Mouse (Mus musculus) intestine, embryonic 14.5 days (tissue): ENCODE measurements around the gene Dhrs1. TPM values are rescaled to one million over a fixed set of nuclear protein-coding genes. Genes with fewer than 3 reads are reported as not detected.

Experiments used
- ATAC-seq: fragments of 200-750 bp; cut with Nextera tagmentation; replicated peaks from 2 replicates; pipeline ENCODE4 v1.8.0; 2017; ENCODE audit warnings: low read depth, moderate number of reproducible peaks, moderate TSS enrichment, moderate library complexity; ENCODE audit not compliant: low FRiP score, low TSS enrichment
- DNase-seq: peaks from one replicate; pipeline ENCODE4 v3.0.0-alpha.2; 2018; ENCODE audit warnings: low spot score
- H3K27ac ChIP-seq: fragments of 300-500 bp; sonication (generic); 2 replicates; pipeline ENCODE4 v1.5.1; 2014; ENCODE audit warnings: low read depth, mild to moderate bottlenecking, control low read depth
- H3K27me3 ChIP-seq: fragments of 300-500 bp; sonication (generic); replicated peaks from 2 replicates; pipeline ENCODE4 v1.6.1; 2014; ENCODE audit warnings: low read length, control low read depth; ENCODE audit not compliant: control insufficient read depth, insufficient read depth
- H3K36me3 ChIP-seq: fragments of 300-500 bp; sonication (generic); 2 replicates; pipeline ENCODE4 v1.6.1; 2014; ENCODE audit warnings: low read length, control low read depth; ENCODE audit not compliant: control insufficient read depth, insufficient read depth
- H3K4me1 ChIP-seq: fragments of 300-500 bp; sonication (generic); replicated peaks from 2 replicates; pipeline ENCODE4 v1.6.1; 2014; ENCODE audit warnings: low read length, control low read depth, mixed read lengths; ENCODE audit not compliant: control insufficient read depth, insufficient read depth
- H3K4me2 ChIP-seq: fragments of 300-500 bp; sonication (generic); 2 replicates; pipeline ENCODE4 v1.6.1; 2014; ENCODE audit warnings: low read length
- H3K4me3 ChIP-seq: fragments of 300-500 bp; sonication (generic); 2 replicates; pipeline ENCODE4 v1.5.1; 2014; ENCODE audit warnings: low read depth, low read length, control low read depth, mixed read lengths
- H3K9ac ChIP-seq: fragments of 300-500 bp; sonication (generic); 2 replicates; pipeline ENCODE4 v1.6.1; 2014; ENCODE audit warnings: mild to moderate bottlenecking, low read length
- H3K9me3 ChIP-seq: fragments of 300-500 bp; sonication (generic); 2 replicates; pipeline ENCODE4 v1.6.1; 2016; ENCODE audit warnings: low read length, control low read depth; ENCODE audit not compliant: control insufficient read depth
- WGBS: fragments of 180-500 bp; shearing (Covaris S2); extraction: QIAGEN DNeasy Blood & Tissue Kit; methylation state at CpG from one replicate; pipeline ENCODE4 v1.1.7; 2014; 5-methylcytosine and 5-hydroxymethylcytosine counted together
- polyA plus RNA-seq: library from polyadenylated mRNA; unstranded; fragments of >200 nt; fragmentation: Nextera tagmentation; extraction: Ambion mirVana; gene quantifications from 2 replicates; pipeline ENCODE4 v1.2.1, GENCODE M21; 2014

Dhrs1 gene
- polyA plus RNA-seq, 1 experiment from 2014 or later = 81.9 TPM

DNA sequence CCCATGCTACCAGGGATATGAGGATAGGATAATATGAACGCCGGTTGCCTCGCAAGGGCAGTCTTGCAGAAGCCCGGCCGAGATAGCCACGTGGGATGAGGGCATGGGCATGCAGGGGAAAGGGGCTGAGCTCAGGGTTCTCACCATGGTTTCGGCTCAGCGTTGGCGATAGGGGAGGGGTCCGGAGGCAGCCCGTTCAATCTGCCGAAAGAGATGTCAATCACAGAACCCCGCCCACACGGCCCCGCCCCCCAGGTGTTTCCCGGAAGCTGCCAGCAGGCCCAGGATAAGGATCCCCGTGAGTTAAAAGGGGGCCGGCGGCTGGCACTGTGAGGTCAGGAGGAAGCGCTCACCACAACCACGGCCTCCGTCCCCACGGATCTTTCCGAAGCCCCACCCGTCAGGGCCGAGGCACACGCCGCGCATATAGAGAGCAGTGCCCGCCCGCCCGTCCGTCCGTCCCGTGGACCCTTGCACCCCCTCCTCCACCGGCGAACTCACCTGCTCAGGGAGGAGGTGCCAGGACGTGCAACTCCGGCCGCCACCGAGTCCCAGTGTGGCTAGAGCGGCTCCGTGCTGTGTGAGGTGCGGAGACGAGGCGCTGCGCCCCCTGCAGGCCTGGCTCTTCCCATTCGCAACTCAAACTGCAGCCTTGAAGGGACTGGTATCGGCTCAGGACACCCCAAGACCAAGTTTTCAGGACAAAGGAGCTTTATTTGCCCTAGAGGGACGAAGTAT, 23.6 kb downstream of the Dhrs1 start, which contains the start of gene Rabggta:
TSS of gene Rabggta (minus strand) at position 564 of the 738 bp plus-strand sequence.
- peak within 1 kb of the TSS; percentile 74 for H3K27ac ChIP-seq
- ATAC-seq (peak; percentile 96), DNase-seq (peak; percentile 98)
- under 1% methylated on average over 50 of the region's 50 CpGs for WGBS
- H3K4me1 ChIP-seq = peaks cover 3% of the 10 kb centered on the region; the same call in 1 of the 2 replicates
- no peaks in the 10 kb centered on the region for H3K27me3 ChIP-seq
- no peaks in the 10 kb centered on the region for H3K9me3 ChIP-seq
- H3K4me2 ChIP-seq = peak within 1 kb of the TSS; percentile 61
- H3K9ac ChIP-seq = peak within 1 kb of the TSS; percentile 73
- peak within 1 kb of the TSS; percentile 83 for H3K4me3 ChIP-seq
- H3K36me3 ChIP-seq = peaks cover 27% of the 10 kb centered on the region

- Histone ChIP-seq H3K36me3 (peaks cover 34% of the 10 kb centered on the region), H3K27ac (no peak overlapping the region), H3K9ac (peak overlapping the region; percentile 73), H3K27me3 (no peaks in the 10 kb centered on the region), H3K4me1 (peaks cover 3% of the 10 kb centered on the region; the same call in 1 of the 2 replicates), H3K9me3 (no peaks in the 10 kb centered on the region), H3K4me3 (peak overlapping the region; percentile 83), H3K4me2 (peak overlapping the region; percentile 61)
- no peak for DNase-seq
- no peak for ATAC-seq
- WGBS = 71% methylated on average over 6 of the region's 6 CpGs
Measured at GRCm38 (mm10) chr14:55721076-55721475, 24.4 kb downstream of the Dhrs1 start.

DNA sequence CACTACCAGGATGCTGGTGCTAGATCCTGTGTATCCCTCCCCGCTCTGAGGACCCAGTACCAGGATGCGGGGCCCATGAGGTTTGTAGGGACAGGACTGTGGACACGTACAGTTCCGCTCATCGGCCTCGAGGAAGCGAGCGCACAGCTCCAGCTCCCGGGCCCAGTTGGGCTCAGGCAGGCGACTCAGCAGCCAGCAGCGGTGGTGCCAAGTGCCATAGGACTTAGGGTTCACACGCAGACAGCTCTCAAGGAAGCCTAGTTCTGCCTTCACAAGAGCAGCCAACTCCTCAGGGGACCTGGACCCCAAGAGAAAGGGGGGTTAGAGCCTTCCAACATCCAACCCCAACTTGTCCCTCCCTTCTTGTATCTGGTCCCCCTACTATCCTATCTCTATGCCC, 24.8 kb downstream of the Dhrs1 start:
- H3K4me3 ChIP-seq = no peak overlapping the region
- no peak overlapping the region for H3K9ac ChIP-seq
- WGBS = 95% methylated on average over 12 of the region's 12 CpGs
- DNase-seq (no peak), ATAC-seq (no peak)
- no peak overlapping the region for H3K27ac ChIP-seq
- H3K36me3 ChIP-seq = peaks cover 36% of the 10 kb centered on the region
- H3K9me3 ChIP-seq = no peaks in the 10 kb centered on the region
- H3K4me1 ChIP-seq = peaks cover 3% of the 10 kb centered on the region; the same call in 1 of the 2 replicates
- H3K4me2 ChIP-seq = no peak overlapping the region
- no peaks in the 10 kb centered on the region for H3K27me3 ChIP-seq

- no peak for ATAC-seq
- WGBS = 85% methylated on average over 6 of the region's 6 CpGs
- Histone ChIP-seq H3K4me3 (no peak overlapping the region), H3K9me3 (no peaks in the 10 kb centered on the region), H3K27ac (no peak overlapping the region), H3K9ac (no peak overlapping the region), H3K36me3 (peaks cover 36% of the 10 kb centered on the region), H3K4me2 (no peak overlapping the region), H3K4me1 (peaks cover 3% of the 10 kb centered on the region; the same call in 1 of the 2 replicates), H3K27me3 (no peaks in the 10 kb centered on the region)
- DNase-seq = no peak
Measured at GRCm38 (mm10) chr14:55719737-55720136, 25.8 kb downstream of the Dhrs1 start.

DNA sequence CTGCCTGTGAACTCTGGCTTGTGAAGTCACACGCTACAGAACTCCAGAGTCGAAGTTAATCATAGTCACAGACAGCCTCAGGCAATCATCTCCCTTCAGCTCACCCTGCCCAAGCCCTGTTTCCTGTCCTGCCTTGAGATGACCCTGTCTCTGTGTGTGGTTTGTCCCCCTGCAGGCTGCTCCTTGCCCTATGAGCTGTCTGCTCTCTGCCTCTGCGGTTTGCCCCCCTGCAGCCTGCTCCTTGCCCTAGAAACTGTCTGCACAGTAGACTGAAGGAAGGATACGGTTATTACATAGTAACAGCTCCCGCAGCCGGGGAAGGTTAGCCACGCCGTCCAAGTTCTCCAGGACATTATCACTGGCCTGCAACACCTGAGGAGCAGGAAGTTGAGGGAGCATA, 28.6 kb downstream of the Dhrs1 start:
- Histone ChIP-seq H3K9me3 (no peaks in the 10 kb centered on the region), H3K27ac (no peak overlapping the region)
- ATAC-seq = no peak

GRCm38 (mm10) chr14:55716271-55716670, 29.2 kb downstream of the Dhrs1 start:
- Histone ChIP-seq H3K27ac (no peak overlapping the region), H3K9ac (no peak overlapping the region), H3K4me1 (peaks cover 9% of the 10 kb centered on the region; the same call in 1 of the 2 replicates), H3K27me3 (peaks cover 8% of the 10 kb centered on the region; the same call in 1 of the 2 replicates), H3K36me3 (peaks cover 36% of the 10 kb centered on the region), H3K4me2 (no peak overlapping the region), H3K4me3 (no peak overlapping the region), H3K9me3 (no peaks in the 10 kb centered on the region)
- WGBS = 92% methylated on average over 6 of the region's 6 CpGs
- DNase-seq = no peak
- no peak for ATAC-seq

More for the DNA sequence above, 28.6 kb downstream of the Dhrs1 start:
- Histone ChIP-seq H3K9ac (no peak overlapping the region), H3K27me3 (peaks cover 8% of the 10 kb centered on the region; the same call in 1 of the 2 replicates), H3K4me2 (no peak overlapping the region), H3K4me3 (no peak overlapping the region), H3K4me1 (peaks cover 9% of the 10 kb centered on the region; the same call in 1 of the 2 replicates), H3K36me3 (peaks cover 36% of the 10 kb centered on the region)
- no peak for DNase-seq
- WGBS = 80% methylated on average over 8 of the region's 8 CpGs

GRCm38 (mm10) chr14:55714893-55715292, 30.6 kb downstream of the Dhrs1 start:
- DNase-seq (no peak), ATAC-seq (0 out of 2 replicates have a peak, but pooled peaks have one; percentile 6)
- H3K4me3 ChIP-seq = no peak overlapping the region
- H3K9ac ChIP-seq = no peak overlapping the region
- H3K4me1 ChIP-seq = peaks cover 9% of the 10 kb centered on the region; the same call in 1 of the 2 replicates
- WGBS = 35% methylated on average over 6 of the region's 6 CpGs
- H3K27me3 ChIP-seq = peaks cover 8% of the 10 kb centered on the region; the same call in 1 of the 2 replicates
- H3K27ac ChIP-seq = no peak overlapping the region
- peaks cover 36% of the 10 kb centered on the region for H3K36me3 ChIP-seq
- H3K4me2 ChIP-seq = no peak overlapping the region
- no peaks in the 10 kb centered on the region for H3K9me3 ChIP-seq

DNA sequence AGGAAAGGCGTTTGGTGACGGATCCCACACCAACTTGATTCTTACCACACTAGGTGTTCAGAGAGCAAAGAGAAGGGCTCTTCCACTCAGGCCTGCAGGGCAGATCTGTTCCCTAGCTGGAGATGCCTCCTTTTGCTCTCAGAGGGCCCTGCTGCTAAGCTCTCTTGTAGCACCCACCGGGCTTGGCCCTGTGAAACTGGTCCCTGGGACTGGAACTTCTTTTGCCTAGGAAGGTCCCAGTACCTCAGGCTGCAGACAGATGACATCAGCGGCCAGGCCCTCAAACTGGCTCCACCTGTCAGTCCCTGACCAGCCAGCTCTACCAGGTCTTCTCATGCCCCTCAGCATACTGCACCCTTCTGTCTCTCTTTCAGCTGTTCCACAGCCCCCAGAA, 31.8 kb downstream of the Dhrs1 start, which contains the start of gene Tgm1:
TSS of gene Tgm1 (minus strand) at position 198 of the 394 bp plus-strand sequence.
- H3K4me2 ChIP-seq = peak within 1 kb of the TSS; percentile 48
- H3K9me3 ChIP-seq = no peaks in the 10 kb centered on the region
- WGBS = 23% methylated on average over 4 of the region's 4 CpGs
- H3K36me3 ChIP-seq = peaks cover 27% of the 10 kb centered on the region
- peak within 1 kb of the TSS; percentile 14; the same call in 1 of the 2 replicates for H3K4me3 ChIP-seq
- peaks cover 8% of the 10 kb centered on the region; the same call in 1 of the 2 replicates for H3K27me3 ChIP-seq
- DNase-seq (peak; percentile 62), ATAC-seq (peak; percentile 21)
- peaks cover 9% of the 10 kb centered on the region; the same call in 1 of the 2 replicates for H3K4me1 ChIP-seq
- H3K27ac ChIP-seq = no peak within 1 kb of the TSS
- no peak within 1 kb of the TSS for H3K9ac ChIP-seq
